12 mouse cellular contexts compared by ENCODE assay signal in the genomic region with DNA sequence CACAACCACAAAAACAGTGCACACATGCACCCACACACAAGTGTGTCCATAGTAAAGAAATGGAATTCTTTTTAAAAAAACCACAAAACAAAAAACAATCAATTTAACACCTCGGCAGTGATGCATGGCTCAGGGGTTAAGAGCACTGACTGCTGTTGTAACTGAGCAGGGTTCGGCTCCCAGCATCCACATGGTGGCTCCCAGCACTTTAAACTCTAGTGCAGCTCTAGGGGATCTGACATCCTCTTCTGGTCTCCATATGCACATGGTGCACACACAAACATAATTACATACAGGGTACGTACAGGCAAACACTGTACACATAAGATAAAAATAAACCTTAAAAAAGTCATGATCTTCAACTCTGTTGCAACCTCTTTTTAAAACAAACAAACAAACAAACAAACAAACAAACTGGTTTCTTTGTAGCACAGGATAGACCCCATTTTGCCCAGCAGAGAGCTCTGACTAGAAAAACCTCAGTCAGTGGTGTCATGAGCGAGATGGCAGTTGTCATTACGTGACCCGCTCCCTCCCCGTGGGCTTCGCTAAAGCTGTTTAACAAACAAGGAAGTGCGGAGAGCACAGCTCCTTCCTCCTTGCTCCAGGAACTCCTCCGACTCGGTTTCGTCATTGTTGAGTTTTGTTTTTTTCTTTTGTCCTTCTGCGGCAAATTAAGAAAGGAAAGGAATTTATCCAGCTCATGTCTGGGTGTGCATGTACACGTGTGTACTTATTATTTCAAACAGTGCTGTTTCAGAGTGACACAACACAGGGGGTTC. TPM values are rescaled to one million over a fixed set of nuclear protein-coding genes. Genes with fewer than 3 reads are reported as not detected.
DNase-seq lines count a peak whose midpoint lies in the region; ATAC-seq and TF ChIP-seq lines count a peak whose summit lies in the region.
"Had no signal": no experiment of that assay in that cellular context is flagged by ENCODE, and none has a peak within 500 bp of the region (broad histone marks: within the 10 kb centered on the region; RNA-seq: fewer than 3 reads in every experiment).

No protein-coding gene starts in this region.

- peak; percentile 94 to 96 for ATAC-seq in hematopoietic stem cell, adult 5-6 weeks (replicated peaks in 1 of 2; ENCODE audit: insufficient read depth in 1 of 2, low FRiP score in 2 of 2, low TSS enrichment in 1 of 2, low read depth in 1 of 2, poor library complexity in 2 of 2, severe bottlenecking in 2 of 2)
- ATAC-seq in megakaryocyte, adult 5-6 weeks (ENCODE audit: poor library complexity, severe bottlenecking): peak; percentile 100
- ATAC-seq: Patski had no signal

- H3K4me1 ChIP-seq in lung, adult 2 months (ENCODE audit: control insufficient read depth, insufficient read depth, low read length): peaks cover 3% of the 10 kb centered on the region
- H3K4me1 ChIP-seq: hindbrain, embryonic 10.5 days; neural tube, embryonic 13.5 days had no signal

- no peak for TF ChIP-seq CTCF in lung, adult 2 months (IDR thresholded peaks at IDR 0.05; ENCODE audit: insufficient read depth, low read length)

- peak; percentile 8 for DNase-seq in adrenal gland, adult 2 months
- DNase-seq in adrenal gland, adult 8-10 months: no peak
- DNase-seq in lung, adult 18-20 months: peak; percentile 47 to 70
- DNase-seq in lung, adult 2 months: no peak
- DNase-seq in left cerebral cortex, postnatal 25 days (ENCODE audit: low spot score in 2 of 2): no peak
- no peak for DNase-seq in right cerebral cortex, postnatal 4 days
- DNase-seq: liver, embryonic 13.5 days had no signal

- intact Hi-C loops in left cerebral cortex, postnatal 25 days (cut with DNase I): no loop called here

- no peak for TF ChIP-seq POLR2A in lung, adult 2 months (IDR thresholded peaks at IDR 0.05; ENCODE audit: borderline replicate concordance, extremely low read depth, low read depth, low read length)

- H3K4me3 ChIP-seq in lung, adult 2 months (replicated peaks; ENCODE audit: extremely low read depth, low read depth, low read length): no peak overlapping the region
- H3K4me3 ChIP-seq: hindbrain, embryonic 10.5 days; liver, embryonic 13.5 days; neural tube, embryonic 13.5 days had no signal

- 38% methylated on average over 14 of the region's 14 CpGs for WGBS in lung, adult 2 months

RNA-seq across cellular contexts. Expression of a gene that starts 7.1 kb away (rescaled TPM):
- 10 to 100 TPM; 22.6 to 32.1 TPM for total RNA-seq in adrenal gland, adult 2 months (2021)
- 1.6 and 2.8 TPM in 2 replicates for polyA plus RNA-seq in adrenal gland, adult 2 months (2012; rRNA removed)
- total RNA-seq in adrenal gland, adult 8-10 months (2022): 10 to 100 TPM; 18.6 to 33.4 (median 22.0) TPM
- 3.7 and 6.5 TPM in 2 replicates for polyA plus RNA-seq in lung, adult 2 months (2012; rRNA removed)
- total RNA-seq in hematopoietic stem cell, adult 5-6 weeks (2017): 82.5 and 82.9 TPM in 2 replicates
- total RNA-seq in megakaryocyte, adult 5-6 weeks (2015): 41.4 and 49.0 TPM in 2 replicates
- 48.6 and 49.8 TPM in 2 replicates for total RNA-seq in megakaryocyte, adult 5-6 weeks (2017)
- total RNA-seq in left cerebral cortex, postnatal 25 days (2021): 10 to 100 TPM; 18.4 to 20.3 TPM

RNA-seq across cellular contexts. Expression of a gene that starts 17.8 kb away (rescaled TPM):
- total RNA-seq in adrenal gland, adult 2 months (2021): 1 to 10 TPM; 3.4 to 4.4 TPM
- 1.4 and 1.6 TPM in 2 replicates for polyA plus RNA-seq in adrenal gland, adult 2 months (2012; rRNA removed)
- 1 to 10 TPM; 3.1 to 4.1 (median 3.6) TPM for total RNA-seq in adrenal gland, adult 8-10 months (2022)
- 3.7 and 4.3 TPM in 2 replicates for polyA plus RNA-seq in lung, adult 2 months (2012; rRNA removed)
- 17.7 and 19.2 TPM in 2 replicates for total RNA-seq in hematopoietic stem cell, adult 5-6 weeks (2017)
- 75.8 and 77.8 TPM in 2 replicates for total RNA-seq in megakaryocyte, adult 5-6 weeks (2015)
- 30.4 and 35.9 TPM in 2 replicates for total RNA-seq in megakaryocyte, adult 5-6 weeks (2017)
- under 1 TPM; 0.41 to 0.44 TPM for total RNA-seq in left cerebral cortex, postnatal 25 days (2021)

RNA-seq across cellular contexts. Expression of a gene that starts 18.4 kb away (rescaled TPM):
- 100 to 1,000 TPM; 146 TPM for total RNA-seq in adrenal gland, adult 2 months (2021)
- 487 and 538 TPM in 2 replicates for polyA plus RNA-seq in adrenal gland, adult 2 months (2012; rRNA removed)
- 100 to 1,000 TPM; 139 to 158 (median 146) TPM for total RNA-seq in adrenal gland, adult 8-10 months (2022)
- 173 and 232 TPM in 2 replicates for polyA plus RNA-seq in lung, adult 2 months (2012; rRNA removed)
- 84.9 and 109 TPM in 2 replicates for total RNA-seq in hematopoietic stem cell, adult 5-6 weeks (2017)
- total RNA-seq in megakaryocyte, adult 5-6 weeks (2015): 91.3 and 112 TPM in 2 replicates
- 97.0 and 100 TPM in 2 replicates for total RNA-seq in megakaryocyte, adult 5-6 weeks (2017)
- 10 to 100 TPM; 60.8 to 70.3 TPM for total RNA-seq in left cerebral cortex, postnatal 25 days (2021)

Comparison
In these comparisons a context has a peak if more than half of its experiments do, and no peak if none do; other contexts are left out.
1. DNase-seq: peak in adrenal gland, adult 2 months (single experiment) and lung, adult 18-20 months (2 of 2); none in adrenal gland, adult 8-10 months (single experiment), lung, adult 2 months (single experiment), left cerebral cortex, postnatal 25 days (0 of 2) and right cerebral cortex, postnatal 4 days (single experiment).